ENCODE assay signal across 12 mouse cellular contexts in the genomic region with DNA sequence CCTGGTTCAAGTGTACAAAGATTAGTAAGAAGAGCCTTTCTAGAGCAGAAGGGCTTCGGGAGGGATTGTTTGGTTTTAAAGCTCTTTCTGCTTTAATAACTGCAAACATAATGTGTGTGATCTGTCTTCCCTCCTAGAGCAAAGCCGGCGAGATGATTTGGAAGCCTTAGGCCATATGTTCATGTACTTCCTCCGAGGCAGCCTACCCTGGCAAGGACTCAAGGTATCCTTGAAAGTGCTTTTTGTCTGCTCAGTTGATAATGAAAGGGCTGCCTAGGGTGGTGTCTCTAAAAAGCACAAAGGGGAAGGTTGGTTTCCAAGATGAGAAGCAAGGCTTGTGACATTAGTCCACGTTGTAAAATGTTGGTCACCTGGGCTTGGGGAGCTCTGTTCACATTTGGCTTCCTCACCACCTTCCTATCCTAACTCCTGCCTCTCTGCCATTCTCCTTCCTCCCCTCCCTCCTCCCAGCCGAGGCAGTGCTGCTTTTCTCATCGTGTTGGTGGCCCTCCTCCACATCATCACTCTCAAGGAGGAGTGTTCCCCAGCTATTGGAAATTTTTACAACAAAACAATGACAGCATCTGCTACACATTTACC. TPM values are rescaled to one million over a fixed set of nuclear protein-coding genes. Genes with fewer than 3 reads are reported as not detected.
A peak's percentile ranks its signal among the peaks of the same experiment; 100 is the strongest.
DNase-seq lines count a peak whose midpoint lies in the region; ATAC-seq and TF ChIP-seq lines count a peak whose summit lies in the region.
"Had no signal": no experiment of that assay in that cellular context is flagged by ENCODE, and none has a peak within 500 bp of the region (broad histone marks: within the 10 kb centered on the region; RNA-seq: fewer than 3 reads in every experiment).

No protein-coding gene starts in this region.

- ATAC-seq in midbrain, postnatal 0 days (ENCODE audit: low FRiP score): no peak
- no peak for ATAC-seq in hindbrain, embryonic 12.5 days (ENCODE audit: low FRiP score)

- no peak overlapping the region for H3K27ac ChIP-seq in midbrain, postnatal 0 days (ENCODE audit: low read depth, low read length)
- H3K27ac ChIP-seq in midbrain, embryonic 10.5 days (replicated peaks): no peak overlapping the region
- no peak overlapping the region for H3K27ac ChIP-seq in hindbrain, embryonic 12.5 days
- H3K27ac ChIP-seq: neural tube, embryonic 12.5 days had no signal

- peak; percentile 4 for DNase-seq in midbrain, postnatal 0 days (ENCODE audit: low spot score)
- DNase-seq in midbrain, embryonic 10.5 days (ENCODE audit: low spot score): no peak
- peak; percentile 8 to 34 for DNase-seq in cerebellum, postnatal 14 days
- peak; percentile 47 for DNase-seq in layer of hippocampus, adult 9-11 months
- DNase-seq in right cerebral cortex, postnatal 36 days (ENCODE audit: low spot score in 2 of 2): peak; percentile 34 to 54
- DNase-seq in gastrocnemius, adult 18-20 months (ENCODE audit: low spot score): no peak
- DNase-seq in kidney, postnatal 36 days: no peak
- DNase-seq: adrenal gland, postnatal 14 days; heart, adult 11 months; kidney, postnatal 25 days had no signal

- no peak overlapping the region for H3K9ac ChIP-seq in midbrain, postnatal 0 days (replicated peaks; ENCODE audit: low read length, poor library complexity, severe bottlenecking)
- no peak overlapping the region for H3K9ac ChIP-seq in hindbrain, embryonic 12.5 days
- H3K9ac ChIP-seq: neural tube, embryonic 12.5 days had no signal

- H3K27me3 ChIP-seq in midbrain, postnatal 0 days (ENCODE audit: insufficient read depth, low read length): no peaks in the 10 kb centered on the region
- no peaks in the 10 kb centered on the region for H3K27me3 ChIP-seq in midbrain, embryonic 10.5 days (ENCODE audit: low read depth, poor library complexity, severe bottlenecking)
- H3K27me3 ChIP-seq in hindbrain, embryonic 12.5 days: no peaks in the 10 kb centered on the region
- H3K27me3 ChIP-seq: neural tube, embryonic 12.5 days had no signal

- no peak overlapping the region for H3K4me2 ChIP-seq in midbrain, postnatal 0 days (ENCODE audit: low read depth, low read length, poor library complexity, severe bottlenecking)
- H3K4me2 ChIP-seq in hindbrain, embryonic 12.5 days (replicated peaks): no peak overlapping the region
- H3K4me2 ChIP-seq: neural tube, embryonic 12.5 days had no signal

- 72% methylated on average over 7 of the region's 7 CpGs for WGBS in midbrain, postnatal 0 days
- WGBS in midbrain, embryonic 10.5 days: 87% methylated on average over 7 of the region's 7 CpGs
- 84% methylated on average over 7 of the region's 7 CpGs for WGBS in hindbrain, embryonic 12.5 days

- no peak for TF ChIP-seq CTCF in midbrain, postnatal 0 days (IDR thresholded peaks at IDR 0.05)

- H3K9me3 ChIP-seq in midbrain, postnatal 0 days (ENCODE audit: low read length): no peaks in the 10 kb centered on the region
- no peaks in the 10 kb centered on the region for H3K9me3 ChIP-seq in midbrain, embryonic 10.5 days (replicated peaks)
- H3K9me3 ChIP-seq in hindbrain, embryonic 12.5 days (replicated peaks): no peaks in the 10 kb centered on the region
- H3K9me3 ChIP-seq: neural tube, embryonic 12.5 days had no signal

- no peaks in the 10 kb centered on the region for H3K4me1 ChIP-seq in midbrain, postnatal 0 days (ENCODE audit: insufficient read depth, low read length)
- H3K4me1 ChIP-seq in midbrain, embryonic 10.5 days: no peaks in the 10 kb centered on the region
- H3K4me1 ChIP-seq in hindbrain, embryonic 12.5 days: no peaks in the 10 kb centered on the region
- H3K4me1 ChIP-seq: neural tube, embryonic 12.5 days had no signal

- H3K4me3 ChIP-seq in midbrain, postnatal 0 days (ENCODE audit: low read depth, low read length): no peak overlapping the region
- no peak overlapping the region for H3K4me3 ChIP-seq in midbrain, embryonic 10.5 days
- H3K4me3 ChIP-seq in hindbrain, embryonic 12.5 days: no peak overlapping the region
- H3K4me3 ChIP-seq: neural tube, embryonic 12.5 days had no signal

- peaks cover 14% of the 10 kb centered on the region; the same call in 1 of the 2 replicates for H3K36me3 ChIP-seq in midbrain, postnatal 0 days (ENCODE audit: insufficient read depth, low read length)
- H3K36me3 ChIP-seq in midbrain, embryonic 10.5 days: peaks cover 49% of the 10 kb centered on the region
- peaks cover 22% of the 10 kb centered on the region; the same call in 1 of the 2 replicates for H3K36me3 ChIP-seq in hindbrain, embryonic 12.5 days

RNA-seq across cellular contexts. Expression of gene Ppib, which starts 52.3 kb away (rescaled TPM):
- total RNA-seq in midbrain, postnatal 0 days (2014; rRNA removed): 209 and 255 TPM in 2 replicates
- polyA plus RNA-seq in midbrain, postnatal 0 days (2015; fragmentation: Nextera tagmentation; extraction: Ambion mirVana): 339 and 341 TPM in 2 replicates
- polyA plus RNA-seq in midbrain, embryonic 10.5 days (2016; fragmentation: Nextera tagmentation; extraction: Ambion mirVana): 473 and 501 TPM in 2 replicates
- 456 and 477 TPM in 2 replicates for polyA plus RNA-seq in hindbrain, embryonic 12.5 days (2016; fragmentation: Nextera tagmentation; extraction: Ambion mirVana)
- total RNA-seq in gastrocnemius, adult 18-20 months (2021): 10 to 100 TPM; 32.4 to 38.4 TPM

Comparison
In these comparisons a context has a peak if more than half of its experiments do, and no peak if none do; other contexts are left out.
1. DNase-seq: peak in midbrain, postnatal 0 days (single experiment), cerebellum, postnatal 14 days (2 of 2), layer of hippocampus, adult 9-11 months (single experiment) and right cerebral cortex, postnatal 36 days (2 of 2); none in midbrain, embryonic 10.5 days (single experiment), gastrocnemius, adult 18-20 months (single experiment) and kidney, postnatal 36 days (0 of 2).